Mouse (Mus musculus) left cerebral cortex, adult 2 months (tissue): ENCODE results near the gene Csk. TPM values are rescaled to one million over a fixed set of nuclear protein-coding genes. Genes with fewer than 3 reads are reported as not detected.

ENCODE experiments used
- DNase-seq, 2 experiments: peaks; one replicate each; pipeline ENCODE4 v3.0.0; 2021 to 2022; ENCODE audit warnings: low spot score in 2 of 2, mixed read lengths in 1 of 2; ENCODE audit errors: extremely low spot score in 1 of 2
- H3K27ac ChIP-seq: fragments of 200-600 bp; 2 replicates; pipeline ENCODE4 v1.8.1; 2022
- H3K4me3 ChIP-seq: fragments of 200-600 bp; 2 replicates; pipeline ENCODE4 v1.8.1; 2022
- CTCF ChIP-seq: fragments of 200-600 bp; IDR thresholded peaks from 2 replicates; pipeline ENCODE4 v1.8.1; 2022; ENCODE audit warnings: antibody characterized with exemption, mild to moderate bottlenecking, moderate library complexity
- intact Hi-C: fragments of 180-260 bp; cut with DNase I; formaldehyde crosslinking; loops from one replicate; pipeline ENCODE4 v1.15.1; 2025
- total RNA-seq, 2 experiments: library from RNA; stranded (reverse); gene quantifications; 2 replicates each; pipeline ENCODE4 v1.2.3; 2021

Gene Csk
- total RNA-seq, 2 experiments from 2014 or later: 32.9 to 39.6 TPM

GRCm38 (mm10) chr9:57629118-57629874 is 24.1 kb downstream of the Csk start:
- H3K27ac ChIP-seq: no peak overlapping the region
- intact Hi-C loops: loop anchor here (1.0 kb wide), 1 partner anchor 26 kb away; no protein-coding TSS in a partner anchor
- no peak overlapping the region for H3K4me3 ChIP-seq
- DNase-seq: peak; percentile 69 to 85
- TF ChIP-seq CTCF: peak; percentile 99

- no peak for DNase-seq
- intact Hi-C loops: loop anchor here (1.0 kb wide), 1 partner anchor 27 kb away; no protein-coding TSS in a partner anchor
- H3K27ac ChIP-seq: no peak overlapping the region
- H3K4me3 ChIP-seq: no peak overlapping the region
- TF ChIP-seq CTCF: no peak
These were observed 24.7 kb downstream of the Csk start for GRCm38 (mm10) chr9:57628717-57629116.

DNA sequence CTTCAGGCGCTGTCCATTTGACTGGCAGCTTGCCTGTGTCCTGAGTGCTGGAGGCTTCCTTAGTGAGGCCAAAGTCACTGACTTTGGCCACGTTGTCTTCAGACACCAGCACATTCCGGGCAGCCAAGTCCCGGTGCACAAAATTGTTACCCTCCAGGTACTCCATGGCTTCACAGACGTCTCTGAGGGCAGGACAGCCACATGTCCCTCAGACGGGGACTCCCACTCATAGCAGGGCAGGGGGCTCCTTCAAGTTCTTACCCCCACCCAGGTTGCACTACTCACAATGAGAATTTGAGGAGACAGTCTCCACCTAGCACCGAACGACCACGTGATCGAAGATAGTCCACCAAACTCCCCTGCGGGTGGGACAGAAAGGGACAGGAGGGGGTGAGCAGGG is 25.5 kb downstream of the Csk start:
- no peak for TF ChIP-seq CTCF
- intact Hi-C loops: no loop called here
- H3K4me3 ChIP-seq: no peak overlapping the region
- no peak overlapping the region for H3K27ac ChIP-seq
- DNase-seq: no peak

- Histone ChIP-seq H3K27ac (no peak overlapping the region), H3K4me3 (no peak overlapping the region)
- TF ChIP-seq CTCF: no peak
- intact Hi-C loops: no loop called here
- no peak for DNase-seq
These were observed 26.2 kb downstream of the Csk start for GRCm38 (mm10) chr9:57627191-57627590.

DNA sequence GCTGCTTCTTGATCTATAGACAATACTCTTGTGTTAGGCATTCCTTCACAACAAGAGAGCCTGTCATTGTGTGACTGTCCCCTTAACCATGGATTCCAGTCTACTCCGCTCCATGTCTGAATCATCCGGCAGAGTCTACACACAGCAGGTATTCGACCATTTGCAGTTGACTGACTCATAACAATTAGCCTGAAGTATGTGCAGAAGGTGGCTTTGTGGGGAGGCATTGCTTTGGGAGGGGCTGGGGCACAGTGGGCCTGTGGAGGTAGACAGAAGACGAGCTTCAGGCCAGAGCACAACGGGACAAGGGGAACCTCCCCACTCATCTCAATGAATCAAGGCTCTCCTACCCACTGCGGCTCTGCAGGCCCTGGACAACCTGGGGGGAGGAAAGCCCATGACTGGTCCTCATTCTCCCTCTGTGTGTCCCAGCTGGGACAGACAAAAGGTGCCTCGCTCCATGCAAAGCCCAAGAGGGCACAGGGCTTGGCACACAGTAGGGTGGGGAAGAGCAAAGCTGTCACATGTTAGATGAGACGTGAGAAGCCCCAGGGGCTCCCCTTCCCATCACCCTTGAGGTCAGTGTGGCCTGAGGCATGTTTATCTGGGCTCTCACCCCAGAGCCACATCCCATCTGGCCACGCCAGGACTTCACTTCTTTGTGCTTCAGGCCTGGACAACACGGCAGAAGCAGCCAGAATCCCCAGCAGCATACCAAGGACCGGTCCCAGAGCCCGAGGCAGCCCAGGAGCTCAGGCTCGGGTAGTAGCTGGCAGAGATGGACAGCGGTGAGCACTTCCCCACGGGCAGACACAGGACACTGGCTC is 27.5 kb downstream of the Csk start:
- no peak for TF ChIP-seq CTCF
- intact Hi-C loops: no loop called here
- no peak for DNase-seq
- Histone ChIP-seq H3K4me3 (no peak overlapping the region), H3K27ac (no peak overlapping the region)

GRCm38 (mm10) chr9:57624295-57624694 is 29.1 kb downstream of the Csk start:
- DNase-seq: no peak
- no peak overlapping the region for H3K27ac ChIP-seq
- TF ChIP-seq CTCF: no peak
- intact Hi-C loops: no loop called here
- no peak overlapping the region for H3K4me3 ChIP-seq

DNA sequence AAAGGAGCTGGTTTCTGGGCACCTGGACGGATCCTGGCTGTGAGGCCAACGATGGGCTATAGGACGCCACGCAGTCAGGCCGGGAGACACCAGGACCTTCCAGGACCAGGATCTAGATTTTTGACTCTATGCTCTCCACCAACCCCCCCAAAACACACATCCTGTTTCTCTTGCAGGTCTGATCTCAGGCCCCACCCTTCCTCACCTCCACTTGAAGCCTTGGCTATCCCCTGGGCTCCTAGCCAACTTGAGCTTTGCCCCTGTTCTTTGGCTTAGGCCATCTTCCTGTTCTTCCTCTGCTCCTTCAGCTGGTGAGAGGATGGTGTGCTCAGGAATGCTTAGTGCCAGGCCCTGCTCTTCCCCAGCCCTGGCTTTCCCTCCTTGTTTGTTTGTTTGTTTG is 32.8 kb downstream of the Csk start, which contains the start of gene Lman1l:
Gene Lman1l, minus strand, starts transcription at position 101 of the 400 bp plus-strand sequence.
- no peak for DNase-seq
- Histone ChIP-seq H3K27ac (no peak within 1 kb of the TSS), H3K4me3 (no peak within 1 kb of the TSS)
- TF ChIP-seq CTCF: no peak
- intact Hi-C loops: no loop called here

DNA sequence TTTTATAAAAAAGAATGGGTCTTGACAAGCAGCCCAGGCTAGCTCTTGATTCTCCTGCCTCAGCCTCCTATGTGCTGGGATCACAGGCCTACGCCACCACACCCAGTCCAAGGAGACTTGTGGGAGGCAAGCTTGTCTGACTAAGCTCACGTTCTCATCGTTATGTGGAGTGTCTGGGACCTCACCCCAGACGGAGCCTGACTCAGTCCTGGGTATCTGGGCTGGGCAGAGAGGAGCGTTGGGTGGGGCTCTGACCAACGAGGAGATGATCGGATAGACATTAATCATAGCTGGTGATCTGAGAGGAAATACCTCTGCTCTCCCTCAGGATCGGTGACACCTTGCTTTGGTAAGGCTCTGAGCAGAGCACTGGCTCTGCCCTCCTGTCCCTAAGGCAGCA is 34.6 kb downstream of the Csk start:
- Histone ChIP-seq H3K4me3 (no peak overlapping the region), H3K27ac (no peak overlapping the region)
- no peak for TF ChIP-seq CTCF
- intact Hi-C loops: no loop called here
- DNase-seq: no peak

DNA sequence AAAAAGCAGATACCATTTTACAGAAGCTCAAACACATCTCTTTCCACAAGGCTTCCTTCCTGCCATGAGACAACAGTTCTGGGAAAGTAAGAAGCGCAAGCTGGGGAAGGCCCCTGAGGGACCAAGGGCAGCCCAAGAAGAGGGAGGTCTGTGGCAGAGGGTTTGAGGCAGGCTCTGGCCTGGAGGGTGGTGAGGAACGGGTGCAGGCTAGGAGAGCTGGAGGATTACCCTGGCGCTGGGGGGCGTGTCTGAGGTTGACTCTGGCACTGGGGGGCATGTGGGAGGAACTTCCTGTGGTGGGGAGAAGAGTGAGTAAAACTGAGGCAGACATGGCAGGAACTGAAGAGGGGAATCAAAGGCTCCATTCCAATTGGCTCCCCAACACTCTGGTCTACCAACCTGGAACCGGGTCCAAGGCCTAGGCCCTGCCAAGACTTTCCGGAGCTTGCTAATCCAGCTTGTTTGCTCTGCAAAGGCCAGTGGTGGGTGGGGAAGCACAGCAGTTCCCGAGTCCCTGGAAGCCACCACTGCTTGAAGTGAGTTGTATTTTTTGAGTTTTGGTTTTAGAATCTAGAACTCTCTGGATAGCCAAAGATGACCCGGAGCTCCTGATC is 35.8 kb downstream of the Csk start:
- Histone ChIP-seq H3K27ac (no peak overlapping the region), H3K4me3 (no peak overlapping the region)
- intact Hi-C loops: no loop called here
- no peak for TF ChIP-seq CTCF
- no peak for DNase-seq

GRCm38 (mm10) chr9:57614786-57615185 is 38.6 kb downstream of the Csk start:
- DNase-seq: no peak
- intact Hi-C loops: no loop called here
- no peak overlapping the region for H3K27ac ChIP-seq
- no peak overlapping the region for H3K4me3 ChIP-seq
- no peak for TF ChIP-seq CTCF

GRCm38 (mm10) chr9:57613975-57614374 is 39.5 kb downstream of the Csk start:
- intact Hi-C loops: no loop called here
- Histone ChIP-seq H3K4me3 (no peak overlapping the region), H3K27ac (no peak overlapping the region)
- no peak for DNase-seq
- no peak for TF ChIP-seq CTCF

GRCm38 (mm10) chr9:57612587-57612986 is 40.8 kb downstream of the Csk start:
- no peak for TF ChIP-seq CTCF
- no peak overlapping the region for H3K27ac ChIP-seq
- H3K4me3 ChIP-seq: no peak overlapping the region
- intact Hi-C loops: no loop called here
- no peak for DNase-seq
